ENCODE assay signal across 8 mouse cellular contexts in the genomic region with DNA sequence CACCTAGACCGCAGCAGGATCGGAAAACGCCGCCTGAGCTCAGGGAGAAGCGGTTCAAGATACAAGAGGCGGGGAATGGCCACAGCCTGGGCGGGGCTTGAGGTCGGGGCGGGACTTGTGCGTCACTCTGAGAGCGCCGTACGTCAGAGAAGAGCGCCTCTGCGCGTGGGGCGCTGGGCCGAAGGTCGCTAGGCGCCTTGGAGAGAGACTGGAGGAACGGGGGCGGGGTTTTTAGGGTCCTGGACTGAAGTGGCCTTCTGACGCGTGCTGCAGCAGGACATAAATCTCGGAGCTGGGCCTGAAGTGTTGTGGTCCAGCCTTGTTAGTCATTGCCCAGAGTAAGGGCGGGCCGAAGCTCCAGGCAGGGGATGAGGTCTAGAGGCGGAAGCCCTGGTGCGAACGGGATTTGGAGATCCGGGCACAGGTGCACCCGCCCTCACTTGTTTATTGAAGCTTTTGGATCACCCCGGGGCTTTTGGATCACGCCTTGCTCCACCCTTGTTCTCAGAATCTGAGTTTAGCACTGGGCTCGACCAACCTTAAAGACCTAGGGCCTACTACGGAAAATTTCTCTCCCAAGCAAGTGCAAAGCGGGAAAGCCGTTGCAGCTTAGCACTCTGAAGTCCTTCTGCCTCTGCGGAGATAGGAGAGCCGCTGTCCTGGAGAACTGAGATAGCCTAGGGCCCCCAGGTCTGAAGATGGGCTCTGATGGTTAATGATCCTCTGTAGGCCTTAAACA. TPM values are rescaled to one million over a fixed set of nuclear protein-coding genes. Genes with fewer than 3 reads are reported as not detected.
DNase-seq lines count a peak whose midpoint lies in the region; ATAC-seq lines count a peak whose summit lies in the region.

Gene Lmbr1 (minus strand): TSS at position 93 of the 739 bp plus-strand sequence.

- H3K36me3 ChIP-seq in intestine, embryonic 14.5 days (ENCODE audit: control insufficient read depth, insufficient read depth, low read length) = no peaks in the 10 kb centered on the region

- WGBS in intestine, embryonic 14.5 days = 1% methylated on average over 40 of the region's 40 CpGs

- no peaks in the 10 kb centered on the region for H3K27me3 ChIP-seq in intestine, embryonic 14.5 days (replicated peaks; ENCODE audit: control insufficient read depth, insufficient read depth, low read length)

- peak within 1 kb of the TSS; percentile 68 for H3K9ac ChIP-seq in intestine, embryonic 14.5 days (ENCODE audit: low read length)

- no peaks in the 10 kb centered on the region for H3K4me1 ChIP-seq in intestine, embryonic 14.5 days (replicated peaks; ENCODE audit: control insufficient read depth, insufficient read depth, low read length)

- intact Hi-C loops in left cerebral cortex, postnatal 10 days (cut with DNase I) = no loop called here

- peak; percentile 93 for DNase-seq in adrenal gland, adult 8-10 months
- DNase-seq in embryo, embryonic 11.5 days (ENCODE audit: low read depth, low spot score) = peak; percentile 89
- peak; percentile 89 for DNase-seq in gastrocnemius, postnatal 25 days
- peak; percentile 99 for DNase-seq in intestine, embryonic 14.5 days (ENCODE audit: low spot score)
- DNase-seq in left cerebral cortex, postnatal 10 days (ENCODE audit: extremely low spot score in 1 of 2, low spot score in 2 of 2) = peak; percentile 90 to 95
- peak; percentile 95 to 96 for DNase-seq in right cerebral cortex, postnatal 10 days (ENCODE audit: low spot score in 2 of 2)
- DNase-seq in urinary bladder, postnatal 14 days (ENCODE audit: low spot score) = peak; percentile 95

- H3K27ac ChIP-seq in intestine, embryonic 14.5 days (ENCODE audit: low read depth) = peak within 1 kb of the TSS; percentile 80

- peak within 1 kb of the TSS; percentile 84 for H3K4me2 ChIP-seq in intestine, embryonic 14.5 days (ENCODE audit: low read length)

- ATAC-seq in intestine, embryonic 14.5 days (replicated peaks; ENCODE audit: low FRiP score, low TSS enrichment, low read depth) = peak; percentile 98
- ATAC-seq in megakaryocyte progenitor cell, adult 5-6 weeks (replicated peaks; ENCODE audit: poor library complexity) = peak; percentile 97

- no peaks in the 10 kb centered on the region for H3K9me3 ChIP-seq in intestine, embryonic 14.5 days (ENCODE audit: control insufficient read depth, low read length)

- peak within 1 kb of the TSS; percentile 85 for H3K4me3 ChIP-seq in intestine, embryonic 14.5 days (ENCODE audit: low read depth, low read length)

RNA-seq across cellular contexts. Expression of gene Lmbr1, which starts in this region (rescaled TPM):
- 10 to 100 TPM in 3 of 4 experiments, 1 to 10 TPM in 1; 9.7 to 15.2 (median 11.7) TPM for total RNA-seq in adrenal gland, adult 8-10 months (2022)
- total RNA-seq in gastrocnemius, postnatal 25 days (2021) = 10 to 100 TPM in 1 of 2 experiments, 1 to 10 TPM in 1; 9.0 to 11.0 TPM
- 13.4 and 14.7 TPM in 2 replicates for polyA plus RNA-seq in intestine, embryonic 14.5 days (2014; fragmentation: Nextera tagmentation; extraction: Ambion mirVana)
- total RNA-seq in left cerebral cortex, postnatal 10 days (2021) = 10 to 100 TPM; 40.6 to 42.0 TPM
- 2.2 TPM in 2 replicates for total RNA-seq in megakaryocyte progenitor cell, adult 5-6 weeks (2015)
- 4.4 and 5.1 TPM in 2 replicates for total RNA-seq in megakaryocyte progenitor cell, adult 5-6 weeks (2017)

Comparison
In these comparisons a context has a peak if more than half of its experiments do, and no peak if none do; other contexts are left out.
1. Peak in every context shown above with its lines: DNase-seq, ATAC-seq, H3K4me3 ChIP-seq and H3K27ac ChIP-seq.